Mouse (Mus musculus) lung, postnatal 36 days (tissue): ENCODE results near the gene Bpi.

ENCODE experiments used
- DNase-seq: peaks from one replicate; pipeline ENCODE4 v3.0.0; 2022; ENCODE audit warnings: mixed read lengths

Gene Bpi

GRCm38 (mm10) chr2:158243129-158243870 lies 14.6 kb upstream of the Bpi start:
- peak; percentile 58 for DNase-seq

- no peak for DNase-seq
Observed at GRCm38 (mm10) chr2:158245072-158245817, 12.6 kb upstream of the Bpi start.

- DNase-seq, result no peak
Observed at GRCm38 (mm10) chr2:158247852-158248251, 10.0 kb upstream of the Bpi start.

GRCm38 (mm10) chr2:158248318-158248717 lies 9.6 kb upstream of the Bpi start:
- DNase-seq, result peak; percentile 80

GRCm38 (mm10) chr2:158250558-158250957 lies 7.3 kb upstream of the Bpi start:
- DNase-seq, result no peak

GRCm38 (mm10) chr2:158253806-158254205 lies 4.1 kb upstream of the Bpi start:
- DNase-seq, result no peak

GRCm38 (mm10) chr2:158256894-158257293 lies 1.0 kb upstream of the Bpi start:
- DNase-seq, result no peak

- DNase-seq, result peak; percentile 73
Observed at GRCm38 (mm10) chr2:158258781-158259180, 887 bp downstream of the Bpi start.

- DNase-seq, result no peak
Observed at GRCm38 (mm10) chr2:158259498-158259897, 1.6 kb downstream of the Bpi start.

- no peak for DNase-seq
Observed at GRCm38 (mm10) chr2:158264877-158265276, 7.0 kb downstream of the Bpi start.

GRCm38 (mm10) chr2:158270017-158270416 lies 12.1 kb downstream of the Bpi start:
- no peak for DNase-seq

- peak; percentile 10 for DNase-seq
Observed at GRCm38 (mm10) chr2:158273646-158274045, 15.8 kb downstream of the Bpi start.

- peak; percentile 21 for DNase-seq
Observed at GRCm38 (mm10) chr2:158275349-158275748, 17.5 kb downstream of the Bpi start.

GRCm38 (mm10) chr2:158275811-158276210 lies 17.9 kb downstream of the Bpi start:
- no peak for DNase-seq

- no peak for DNase-seq
Observed at GRCm38 (mm10) chr2:158276451-158276850, 18.6 kb downstream of the Bpi start.

- no peak for DNase-seq
Observed at GRCm38 (mm10) chr2:158276878-158277277, 19.0 kb downstream of the Bpi start.

GRCm38 (mm10) chr2:158279656-158280055 lies 21.8 kb downstream of the Bpi start:
- DNase-seq, result no peak

GRCm38 (mm10) chr2:158281497-158282205 lies 23.8 kb downstream of the Bpi start:
- DNase-seq, result no peak

GRCm38 (mm10) chr2:158283136-158283535 lies 25.2 kb downstream of the Bpi start:
- no peak for DNase-seq

GRCm38 (mm10) chr2:158283771-158284170 lies 25.9 kb downstream of the Bpi start:
- no peak for DNase-seq

- DNase-seq, result peak; percentile 71
Observed at GRCm38 (mm10) chr2:158284571-158284970, 26.7 kb downstream of the Bpi start.

- DNase-seq, result no peak
Observed at GRCm38 (mm10) chr2:158285655-158286054, 27.8 kb downstream of the Bpi start.

GRCm38 (mm10) chr2:158295700-158296099 lies 37.8 kb downstream of the Bpi start:
- DNase-seq, result peak; percentile 74

- DNase-seq, result no peak
Observed at GRCm38 (mm10) chr2:158299203-158299602, 41.3 kb downstream of the Bpi start.
